Mouse (Mus musculus) ES-E14 (cell line): ENCODE results near the gene Rptor. TPM values are rescaled to one million over a fixed set of nuclear protein-coding genes. Genes with fewer than 3 reads are reported as not detected.

Source experiments
- DNase-seq: peaks from one replicate; pipeline ENCODE4 v3.0.0-alpha.2; 2013; ENCODE audit warnings: low read depth, low spot score
- H3K27ac ChIP-seq: 2 replicates; pipeline ENCODE4 v1.5.1; 2012; ENCODE audit warnings: low read depth, mild to moderate bottlenecking, low read length, moderate library complexity, mixed read lengths; ENCODE audit not compliant: poor library complexity, insufficient read depth, severe bottlenecking
- H3K36me3 ChIP-seq: 2 replicates; pipeline ENCODE4 v1.6.1; 2012; ENCODE audit warnings: mild to moderate bottlenecking, low read length, moderate library complexity, mixed read lengths; ENCODE audit not compliant: control insufficient read depth, poor library complexity, insufficient read depth, severe bottlenecking
- H3K4me1 ChIP-seq, 2 experiments: fragments of 150-350 bp in 1 of 2; sonication (generic) in 1 of 2; 2 replicates each; pipeline ENCODE4 v1.6.1; 2012; ENCODE audit warnings: low read length in 2 of 2, mild to moderate bottlenecking in 1 of 2, mixed read lengths in 1 of 2; ENCODE audit not compliant: control insufficient read depth in 2 of 2, insufficient read depth in 2 of 2, poor library complexity in 1 of 2
- H3K4me3 ChIP-seq, 2 experiments: fragments of 150-350 bp in 1 of 2; sonication (generic) in 1 of 2; 2 replicates each; pipeline ENCODE4 v1.5.1; 2012; ENCODE audit warnings: low read length in 2 of 2, low read depth in 1 of 2, mild to moderate bottlenecking in 1 of 2, mixed read lengths in 1 of 2; ENCODE audit not compliant: insufficient read depth in 1 of 2, poor library complexity in 1 of 2, severe bottlenecking in 1 of 2
- H3K9ac ChIP-seq: 2 replicates; pipeline ENCODE4 v1.6.1; 2012; ENCODE audit warnings: low read depth, mild to moderate bottlenecking, low read length, mixed read lengths; ENCODE audit not compliant: poor library complexity, insufficient read depth, severe bottlenecking
- H3K9me3 ChIP-seq: fragments of 150-350 bp; sonication (generic); 2 replicates; pipeline ENCODE4 v1.6.1; 2012; ENCODE audit warnings: low read depth, mild to moderate bottlenecking, low read length; ENCODE audit not compliant: control insufficient read depth, insufficient read depth
- CHD2 ChIP-seq: IDR thresholded peaks from 2 replicates; pipeline ENCODE4 v1.6.1; 2014; ENCODE audit warnings: mild to moderate bottlenecking, low read depth, low read length, inconsistent platforms
- HCFC1 ChIP-seq: IDR thresholded peaks from 2 replicates; pipeline ENCODE4 v1.6.1; 2012; ENCODE audit warnings: low read length, inconsistent platforms, borderline replicate concordance; ENCODE audit not compliant: insufficient read depth
- MAFK ChIP-seq: IDR thresholded peaks from 2 replicates; pipeline ENCODE4 v1.6.1; 2014; ENCODE audit warnings: mild to moderate bottlenecking, low read depth, low read length, inconsistent platforms; ENCODE audit not compliant: insufficient read depth
- ZC3H11A ChIP-seq: IDR thresholded peaks from 2 replicates; pipeline ENCODE4 v1.6.1; 2012; ENCODE audit warnings: low read depth, mild to moderate bottlenecking, inconsistent platforms, low read length, borderline replicate concordance
- ZNF384 ChIP-seq: IDR thresholded peaks from 2 replicates; pipeline ENCODE4 v1.6.1; 2012; ENCODE audit warnings: low read depth, low read length, inconsistent platforms
- in situ Hi-C, 2 experiments: fragments of 600-800 bp; cut with MboI; formaldehyde crosslinking; loops; one replicate each; pipeline ENCODE4 v1.15.1; 2025; ENCODE audit warnings: low sequenced_read_pairs in 2 of 2, inconsistent platforms in 1 of 2; ENCODE audit not compliant: unreplicated experiment in 2 of 2
- total RNA-seq: library from RNA; depleted of rRNA; stranded (reverse); fragments of 300-350 nt; gene quantifications from 2 replicates; pipeline ENCODE4 v1.2.3, GENCODE M21; 2012

Gene Rptor
- total RNA-seq, 1 experiment: 59.7 TPM

GRCm38 (mm10) chr11:119937772-119938502 is 335.2 kb downstream of the Rptor start:
- TF ChIP-seq HCFC1 (no peak), ZNF384 (no peak), MAFK (no peak), CHD2 (no peak), ZC3H11A (no peak)
- DNase-seq: no peak
- in situ Hi-C loops: no loop called here
- H3K4me3 ChIP-seq: peak overlapping the region; percentile 5 to 18; a peak in 2 of 4 replicates
- H3K9ac ChIP-seq: peak overlapping the region; percentile 41; the same call in 1 of the 2 replicates
- H3K4me1 ChIP-seq: peaks cover 15 to 45% of the 10 kb centered on the region in 2 experiments
- no peaks in the 10 kb centered on the region for H3K9me3 ChIP-seq
- peak overlapping the region; percentile 54 for H3K27ac ChIP-seq
- no peaks in the 10 kb centered on the region for H3K36me3 ChIP-seq

DNA sequence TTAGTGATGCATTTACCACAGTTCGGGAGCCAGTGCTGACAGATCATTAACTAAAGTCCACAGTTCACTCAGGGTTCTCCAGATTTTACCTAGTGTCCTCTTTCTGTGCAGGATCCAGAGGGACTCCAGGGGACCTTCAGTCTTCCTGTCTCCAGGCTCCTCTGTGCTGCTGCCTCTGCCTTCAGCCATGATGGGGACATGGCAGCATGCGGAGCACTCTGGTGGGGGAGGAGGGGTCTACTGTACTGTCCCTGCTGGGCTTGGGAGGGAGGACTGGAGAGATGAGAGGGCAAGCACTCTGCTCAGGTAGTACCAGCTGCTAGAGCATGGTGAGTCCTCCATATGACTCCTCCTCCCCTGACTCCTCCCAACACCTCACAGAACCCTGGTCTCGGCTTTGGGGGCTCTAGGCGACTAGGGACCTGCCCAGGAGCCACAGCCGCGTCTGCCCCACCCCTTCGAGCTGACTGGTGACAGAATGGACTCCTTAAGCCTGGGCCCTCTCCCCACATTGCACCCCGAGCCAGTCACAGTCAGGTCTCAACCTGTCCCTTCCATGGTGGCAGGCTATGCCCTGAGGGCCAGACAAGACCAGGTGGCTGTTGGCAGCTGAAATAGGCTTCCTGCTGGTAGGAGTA is 336.5 kb downstream of the Rptor start:
- Histone ChIP-seq H3K4me3 (no peak overlapping the region), H3K9ac (no peak overlapping the region; the same call in 1 of the 2 replicates), H3K36me3 (no peaks in the 10 kb centered on the region), H3K9me3 (no peaks in the 10 kb centered on the region), H3K27ac (no peak overlapping the region), H3K4me1 (peaks cover 15 to 45% of the 10 kb centered on the region in 2 experiments)
- in situ Hi-C loops: no loop called here
- no peak for DNase-seq
- TF ChIP-seq HCFC1 (no peak), ZNF384 (no peak), ZC3H11A (no peak), CHD2 (no peak), MAFK (no peak)

GRCm38 (mm10) chr11:119939711-119940106 is 337.0 kb downstream of the Rptor start:
- DNase-seq: no peak
- no peak for TF ChIP-seq CHD2
- TF ChIP-seq ZC3H11A: no peak
- TF ChIP-seq ZNF384: no peak
- no peak for TF ChIP-seq HCFC1
- TF ChIP-seq MAFK: no peak
- no peaks in the 10 kb centered on the region for H3K36me3 ChIP-seq
- H3K27ac ChIP-seq: no peak overlapping the region
- H3K4me1 ChIP-seq: peaks cover 15 to 45% of the 10 kb centered on the region in 2 experiments
- H3K4me3 ChIP-seq: no peak overlapping the region
- no peaks in the 10 kb centered on the region for H3K9me3 ChIP-seq
- in situ Hi-C loops: no loop called here
- no peak overlapping the region for H3K9ac ChIP-seq

GRCm38 (mm10) chr11:119940142-119940541 is 337.4 kb downstream of the Rptor start:
- DNase-seq: no peak
- Histone ChIP-seq H3K4me3 (no peak overlapping the region), H3K27ac (no peak overlapping the region), H3K9me3 (no peaks in the 10 kb centered on the region), H3K9ac (no peak overlapping the region), H3K4me1 (peaks cover 15 to 45% of the 10 kb centered on the region in 2 experiments), H3K36me3 (no peaks in the 10 kb centered on the region)
- TF ChIP-seq MAFK: no peak
- no peak for TF ChIP-seq HCFC1
- in situ Hi-C loops: no loop called here

- no peak for DNase-seq
- no peak for TF ChIP-seq ZNF384
- TF ChIP-seq ZC3H11A: no peak
- TF ChIP-seq HCFC1: no peak
- TF ChIP-seq CHD2: no peak
- TF ChIP-seq MAFK: no peak
- in situ Hi-C loops: no loop called here
- H3K36me3 ChIP-seq: no peaks in the 10 kb centered on the region
- H3K4me3 ChIP-seq: peak overlapping the region; percentile 72 to 98
- no peaks in the 10 kb centered on the region for H3K9me3 ChIP-seq
- no peak overlapping the region for H3K9ac ChIP-seq
- H3K4me1 ChIP-seq: peaks cover 8 to 32% of the 10 kb centered on the region in 2 experiments
- no peak overlapping the region for H3K27ac ChIP-seq
Observed at GRCm38 (mm10) chr11:119941794-119942193, 339.1 kb downstream of the Rptor start.
